Mouse (Mus musculus): ENCODE measurements around the gene Coa3. TPM values are rescaled to one million over a fixed set of nuclear protein-coding genes. Genes with fewer than 3 reads are reported as not detected.

The Coa3 gene
- total and polyA plus RNA-seq, 3 experiments, result 117 to 285 (median 177) TPM

DNA sequence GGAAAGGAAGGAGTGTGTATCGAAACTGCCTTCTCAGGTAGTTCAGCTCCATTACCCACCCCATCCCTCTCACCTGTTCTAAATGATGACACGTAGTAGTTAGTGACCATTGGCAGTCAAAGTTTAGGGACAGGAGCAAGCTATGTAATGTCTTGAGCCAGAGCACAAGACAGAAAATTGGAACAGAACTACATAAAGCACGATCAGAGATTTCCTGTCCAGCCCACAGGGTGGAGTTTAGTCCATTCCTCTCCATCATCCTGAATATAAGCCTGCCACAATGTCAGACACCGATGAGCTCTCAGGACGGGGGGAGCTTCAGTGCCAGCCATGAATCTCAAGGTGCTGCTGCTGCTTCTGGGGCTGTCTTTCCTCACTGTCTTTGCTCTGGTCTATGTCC is 45.8 kb upstream of the Coa3 start, which contains the start of gene Aoc2:
Aoc2 (plus strand) TSS at position 301 of the 400 bp plus-strand sequence.
- dilution Hi-C loops (cut with MboI; ENCODE audit: extremely low pct_ligation_motif_present, extremely low pct_unique_long_range_greater_than_20kb, low sequenced_read_pairs) (no loop called here), in situ Hi-C loops (cut with MboI; ENCODE audit: low pct_ligation_motif_present, low pct_unique_long_range_greater_than_20kb, low sequenced_read_pairs) (no loop called here)
- Histone ChIP-seq H3K4me3 (replicated peaks in 1 of 3; ENCODE audit: low read depth in 2 of 3, low read length in 2 of 3, poor library complexity in 1 of 3) (no peak within 1 kb of the TSS), H3K4me2 (ENCODE audit: insufficient read depth, low read depth, poor library complexity, severe bottlenecking) (no peak within 1 kb of the TSS), H3K9me3 (replicated peaks; ENCODE audit: low read length) (no peaks in the 10 kb centered on the region), H3K36me3 (replicated peaks in 1 of 2; ENCODE audit: control insufficient read depth in 1 of 2, insufficient read depth in 1 of 2, low read length in 1 of 2) (peaks cover 70 to 91% of the 10 kb centered on the region in 2 experiments), H3K27ac (ENCODE audit: insufficient read depth, low read depth) (no peak within 1 kb of the TSS), H3K4me1 (ENCODE audit: control insufficient read depth in 1 of 2, insufficient read depth in 2 of 2) (peaks cover 0 to 6% of the 10 kb centered on the region in 2 experiments; a peak in 1 of 4 replicates), H3K79me2 (replicated peaks; ENCODE audit: control insufficient read depth, extremely low read depth, insufficient read depth, poor library complexity, severe bottlenecking) (no peaks in the 10 kb centered on the region), H3K9ac (ENCODE audit: insufficient read depth, low read depth) (no peak within 1 kb of the TSS), H3K27me3 (replicated peaks) (no peaks in the 10 kb centered on the region)
- no peak for DNase-seq (ENCODE audit: extremely low read depth)
- TF ChIP-seq POLR2A (IDR thresholded peaks at IDR 0.05; ENCODE audit: low read depth, low read length), result peak; percentile 33; the same call in 1 of the 2 replicates
- no peak for TF ChIP-seq CHD1 (IDR thresholded peaks at IDR 0.05; ENCODE audit: low read depth, low read length)
- no peak for TF ChIP-seq CTCF (conservative IDR thresholded peaks at IDR 0.05 in 1 of 2, IDR thresholded peaks at IDR 0.05 in 1 of 2; ENCODE audit: low read depth in 2 of 2, low read length in 2 of 2)

DNA sequence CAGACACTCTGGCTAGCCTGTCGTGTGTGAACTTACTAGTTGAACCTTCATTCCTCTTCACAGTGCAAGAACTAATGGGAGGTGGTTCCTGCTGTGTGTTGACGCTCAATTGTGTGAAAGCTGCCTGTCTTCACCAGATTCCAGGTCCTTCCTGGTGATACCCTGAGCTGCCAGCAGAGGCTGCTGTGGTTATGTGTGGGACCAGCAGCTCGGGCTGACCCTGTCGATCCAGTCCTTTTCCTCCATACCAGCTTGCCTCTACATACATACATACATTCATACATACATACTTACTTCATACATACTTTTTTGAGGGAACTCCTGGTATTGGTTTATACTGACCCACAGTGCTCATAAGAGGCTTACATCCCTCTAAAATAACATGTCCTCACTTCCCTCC is 44.7 kb upstream of the Coa3 start:
- Histone ChIP-seq H3K4me2 (ENCODE audit: insufficient read depth, low read depth, poor library complexity, severe bottlenecking) (no peak overlapping the region), H3K4me1 (ENCODE audit: control insufficient read depth in 1 of 2, insufficient read depth in 2 of 2) (peaks cover 0 to 13% of the 10 kb centered on the region in 2 experiments; a peak in 1 of 4 replicates), H3K27me3 (replicated peaks) (no peaks in the 10 kb centered on the region), H3K9me3 (replicated peaks; ENCODE audit: low read length) (no peaks in the 10 kb centered on the region), H3K79me2 (replicated peaks; ENCODE audit: control insufficient read depth, extremely low read depth, insufficient read depth, poor library complexity, severe bottlenecking) (peaks cover 10% of the 10 kb centered on the region), H3K27ac (ENCODE audit: insufficient read depth, low read depth) (no peak overlapping the region), H3K9ac (ENCODE audit: insufficient read depth, low read depth) (no peak overlapping the region), H3K36me3 (replicated peaks in 1 of 2; ENCODE audit: control insufficient read depth in 1 of 2, insufficient read depth in 1 of 2, low read length in 1 of 2) (peaks cover 81 to 95% of the 10 kb centered on the region in 2 experiments), H3K4me3 (replicated peaks in 1 of 3; ENCODE audit: low read depth in 2 of 3, low read length in 2 of 3, poor library complexity in 1 of 3) (no peak overlapping the region)
- TF ChIP-seq GABPA (IDR thresholded peaks at IDR 0.05; ENCODE audit: insufficient replicate concordance, low read depth, low read length) (no peak), SMC3 (IDR thresholded peaks at IDR 0.05; ENCODE audit: low read depth, low read length) (peak; percentile 82), ELF1 (IDR thresholded peaks at IDR 0.05; ENCODE audit: low read depth, low read length) (no peak), MAX (IDR thresholded peaks at IDR 0.05; ENCODE audit: low read length) (no peak), KAT2A (IDR thresholded peaks at IDR 0.05; ENCODE audit: insufficient replicate concordance, low read length) (no peak), POLR2AphosphoS2 (IDR thresholded peaks at IDR 0.05; ENCODE audit: low read depth, low read length) (0 out of 2 replicates have a peak, but pooled peaks have one; percentile 20), CHD1 (IDR thresholded peaks at IDR 0.05; ENCODE audit: low read depth, low read length) (no peak), ZMIZ1 (IDR thresholded peaks at IDR 0.05; ENCODE audit: low read depth, low read length) (no peak), ZNF384 (IDR thresholded peaks at IDR 0.05; ENCODE audit: low read depth, low read length) (no peak), RAD21 (IDR thresholded peaks at IDR 0.05; ENCODE audit: low read depth, low read length) (peak; percentile 72), CTCF (conservative IDR thresholded peaks at IDR 0.05 in 1 of 2, IDR thresholded peaks at IDR 0.05 in 1 of 2; ENCODE audit: low read depth in 2 of 2, low read length in 2 of 2) (peak; percentile 84)
- dilution Hi-C loops (cut with MboI; ENCODE audit: extremely low pct_ligation_motif_present, extremely low pct_unique_long_range_greater_than_20kb, low sequenced_read_pairs) (no loop called here), in situ Hi-C loops (cut with MboI; ENCODE audit: low pct_ligation_motif_present, low pct_unique_long_range_greater_than_20kb, low sequenced_read_pairs) (no loop called here)
- peak; percentile 49 for DNase-seq (ENCODE audit: extremely low read depth)

DNA sequence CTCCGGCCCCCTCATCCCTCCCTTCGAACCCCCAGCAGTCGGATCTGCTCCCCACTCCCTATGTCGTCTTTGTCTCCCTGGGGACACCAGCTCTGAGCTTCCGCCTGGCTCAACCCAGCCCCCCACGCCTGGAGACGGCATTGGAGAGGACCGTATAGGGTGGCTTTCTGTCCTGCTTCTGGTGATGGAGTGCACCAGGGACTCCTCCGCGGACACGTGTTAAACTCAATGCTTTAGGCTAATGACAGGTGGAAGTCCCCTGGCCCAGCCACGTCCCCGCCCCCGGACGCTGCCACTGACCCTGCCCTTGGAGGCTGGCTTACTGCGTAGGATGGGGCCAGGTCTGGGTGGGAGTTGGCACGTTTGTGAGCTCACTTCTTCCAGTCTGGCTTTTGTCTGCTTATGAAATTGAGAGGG is 37.6 kb upstream of the Coa3 start:
- no peaks in the 10 kb centered on the region for H3K27me3 ChIP-seq (replicated peaks)
- TF ChIP-seq ELF1 (IDR thresholded peaks at IDR 0.05; ENCODE audit: low read depth, low read length) (0 out of 2 replicates have a peak, but pooled peaks have one; percentile 5), USF1 (IDR thresholded peaks at IDR 0.05; ENCODE audit: low read depth, low read length) (no peak), CHD1 (IDR thresholded peaks at IDR 0.05; ENCODE audit: low read depth, low read length) (no peak), MYC (IDR thresholded peaks at IDR 0.05; ENCODE audit: low read depth, low read length) (peak; percentile 87), MAX (IDR thresholded peaks at IDR 0.05; ENCODE audit: low read length) (peak; percentile 88), UBTF (IDR thresholded peaks at IDR 0.05; ENCODE audit: low read depth, low read length) (no peak), ZMIZ1 (IDR thresholded peaks at IDR 0.05; ENCODE audit: low read depth, low read length) (0 out of 2 replicates have a peak, but pooled peaks have one; percentile 1), TCF12 (IDR thresholded peaks at IDR 0.05; ENCODE audit: low read depth, low read length) (no peak), E2F4 (IDR thresholded peaks at IDR 0.05; ENCODE audit: insufficient replicate concordance, low read depth, low read length) (no peak), SIN3A (IDR thresholded peaks at IDR 0.05; ENCODE audit: low read length) (peak; percentile 86), IRF4 (IDR thresholded peaks at IDR 0.05; ENCODE audit: low read depth, low read length) (0 out of 2 replicates have a peak, but pooled peaks have one; percentile 1), KAT2A (IDR thresholded peaks at IDR 0.05; ENCODE audit: insufficient replicate concordance, low read length) (0 out of 2 replicates have a peak, but pooled peaks have one; percentile 37), ETS1 (conservative IDR thresholded peaks at IDR 0.05; ENCODE audit: low read depth, low read length) (peak; percentile 55), CTCF (conservative IDR thresholded peaks at IDR 0.05 in 1 of 2, IDR thresholded peaks at IDR 0.05 in 1 of 2; ENCODE audit: low read depth in 2 of 2, low read length in 2 of 2) (no peak), CHD2 (IDR thresholded peaks at IDR 0.05; ENCODE audit: low read length) (peak; percentile 60; the same call in 1 of the 2 replicates), NELFE (IDR thresholded peaks at IDR 0.05; ENCODE audit: low read depth, low read length) (peak; percentile 41; the same call in 1 of the 2 replicates), GABPA (IDR thresholded peaks at IDR 0.05; ENCODE audit: insufficient replicate concordance, low read depth, low read length) (no peak), NRF1 (IDR thresholded peaks at IDR 0.05; ENCODE audit: low read depth, low read length) (peak; percentile 24; the same call in 1 of the 2 replicates)

More for the DNA sequence above, 37.6 kb upstream of the Coa3 start:
- no peaks in the 10 kb centered on the region for H3K9me3 ChIP-seq (replicated peaks; ENCODE audit: low read length)
- dilution Hi-C loops (cut with MboI; ENCODE audit: extremely low pct_ligation_motif_present, extremely low pct_unique_long_range_greater_than_20kb, low sequenced_read_pairs), result no loop called here
- peaks cover 36% of the 10 kb centered on the region for H3K79me2 ChIP-seq (replicated peaks; ENCODE audit: control insufficient read depth, extremely low read depth, insufficient read depth, poor library complexity, severe bottlenecking)
- DNase-seq (ENCODE audit: extremely low read depth), result peak; percentile 72
- peak overlapping the region; percentile 93 for H3K9ac ChIP-seq (ENCODE audit: insufficient read depth, low read depth)
- in situ Hi-C loops (cut with MboI; ENCODE audit: low pct_ligation_motif_present, low pct_unique_long_range_greater_than_20kb, low sequenced_read_pairs), result no loop called here
- H3K27ac ChIP-seq (ENCODE audit: insufficient read depth, low read depth), result peak overlapping the region; percentile 75
- H3K4me2 ChIP-seq (ENCODE audit: insufficient read depth, low read depth, poor library complexity, severe bottlenecking), result peak overlapping the region; percentile 99
- peaks cover 35 to 42% of the 10 kb centered on the region in 2 experiments for H3K36me3 ChIP-seq (replicated peaks in 1 of 2; ENCODE audit: control insufficient read depth in 1 of 2, insufficient read depth in 1 of 2, low read length in 1 of 2)
- peak overlapping the region; percentile 90 to 97 (median 94) for H3K4me3 ChIP-seq (replicated peaks in 1 of 3; ENCODE audit: low read depth in 2 of 3, low read length in 2 of 3, poor library complexity in 1 of 3)
- H3K4me1 ChIP-seq (ENCODE audit: control insufficient read depth in 1 of 2, insufficient read depth in 2 of 2), result peaks cover 6 to 28% of the 10 kb centered on the region in 2 experiments
